Mouse (Mus musculus): Measurements from ENCODE around the gene Sc5d. TPM values are rescaled to one million over a fixed set of nuclear protein-coding genes. Genes with fewer than 3 reads are reported as not detected.

Sc5d gene
- 10 to 100 TPM; 55.1 to 56.8 TPM for total RNA-seq (2021)
- long read RNA-seq, full-length matches to known transcripts: 47 of 54 reads
- long read RNA-seq, partial matches to known transcripts: 3 of 54 reads
- long read RNA-seq, other reads (novel, unspliced or antisense): 4 of 54 reads

DNA sequence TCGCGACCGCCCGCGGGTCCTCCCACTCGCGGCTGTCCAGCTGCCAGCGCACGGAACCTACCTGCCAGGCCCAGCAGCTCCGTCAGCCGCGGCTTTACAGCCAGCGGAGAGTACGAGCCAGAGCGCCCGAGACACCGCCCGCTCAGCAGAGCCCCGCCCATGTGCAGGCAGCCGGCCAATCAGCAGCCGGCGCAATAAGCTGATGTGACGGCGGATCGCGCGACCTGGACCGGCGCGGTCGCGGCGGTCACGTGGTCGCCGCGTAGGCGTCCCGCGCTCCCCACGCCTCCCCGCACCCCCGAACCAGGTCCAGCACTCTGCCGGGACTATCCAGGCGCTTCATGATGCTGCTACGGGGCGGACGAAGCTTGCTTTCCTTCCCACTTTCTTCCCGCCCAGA lies at the start of gene Sc5d:
TSS of gene Sc5d (minus strand) at position 112 of the 400 bp plus-strand sequence.
- peak; percentile 91 to 96 for DNase-seq (ENCODE audit: low spot score in 2 of 2)

- DNase-seq (ENCODE audit: low spot score in 2 of 2): no peak
These were observed 47.3 kb upstream of the Sc5d start for GRCm38 (mm10) chr9:42311311-42311710.

DNA sequence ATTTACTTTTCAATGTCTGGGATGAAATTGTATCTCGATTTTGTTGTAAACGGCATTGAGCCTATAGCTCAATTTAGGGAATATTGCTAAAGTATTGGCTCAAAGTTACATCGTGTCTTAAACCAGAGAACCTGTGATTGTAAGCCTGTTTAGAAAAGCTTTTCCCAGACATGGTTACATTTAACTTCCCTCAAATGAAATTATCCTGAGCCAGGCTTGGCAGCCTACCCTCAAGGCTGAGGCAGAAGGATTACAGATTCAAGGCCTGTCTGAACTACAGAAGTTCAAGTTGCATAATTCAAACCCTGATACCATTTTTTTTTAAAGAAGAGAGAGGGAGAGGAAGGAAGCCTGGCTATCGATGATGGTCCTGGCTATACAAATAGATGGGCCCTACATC lies 39.8 kb upstream of the Sc5d start:
- no peak for DNase-seq (ENCODE audit: low spot score in 2 of 2)

DNA sequence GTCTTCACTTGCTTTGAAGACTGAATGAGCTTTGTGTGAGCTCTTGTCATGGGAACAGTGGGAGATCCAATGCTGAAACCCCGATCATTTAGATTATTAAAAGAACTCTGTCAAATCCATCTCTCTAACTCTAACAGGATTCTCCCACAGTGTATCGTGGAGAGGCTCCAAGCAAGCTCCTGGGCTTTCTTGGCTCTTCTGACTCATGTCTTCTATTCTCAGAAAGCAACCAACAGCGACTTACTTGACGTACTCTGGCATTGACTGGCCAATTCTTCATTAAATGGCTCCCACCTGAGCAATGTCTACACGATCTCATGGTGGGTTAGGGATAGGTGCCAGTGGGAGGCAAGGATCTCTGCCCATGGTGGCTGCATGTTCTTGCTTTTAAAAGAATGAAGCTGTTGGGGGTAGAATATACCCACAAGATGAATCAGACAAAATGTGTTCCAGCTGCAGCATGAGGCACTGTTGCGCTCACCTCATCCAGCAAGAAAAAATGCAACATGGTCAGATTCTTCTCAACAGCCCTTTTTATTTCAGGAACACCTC lies 37.1 kb upstream of the Sc5d start:
- no peak for DNase-seq (ENCODE audit: low spot score in 2 of 2)

DNA sequence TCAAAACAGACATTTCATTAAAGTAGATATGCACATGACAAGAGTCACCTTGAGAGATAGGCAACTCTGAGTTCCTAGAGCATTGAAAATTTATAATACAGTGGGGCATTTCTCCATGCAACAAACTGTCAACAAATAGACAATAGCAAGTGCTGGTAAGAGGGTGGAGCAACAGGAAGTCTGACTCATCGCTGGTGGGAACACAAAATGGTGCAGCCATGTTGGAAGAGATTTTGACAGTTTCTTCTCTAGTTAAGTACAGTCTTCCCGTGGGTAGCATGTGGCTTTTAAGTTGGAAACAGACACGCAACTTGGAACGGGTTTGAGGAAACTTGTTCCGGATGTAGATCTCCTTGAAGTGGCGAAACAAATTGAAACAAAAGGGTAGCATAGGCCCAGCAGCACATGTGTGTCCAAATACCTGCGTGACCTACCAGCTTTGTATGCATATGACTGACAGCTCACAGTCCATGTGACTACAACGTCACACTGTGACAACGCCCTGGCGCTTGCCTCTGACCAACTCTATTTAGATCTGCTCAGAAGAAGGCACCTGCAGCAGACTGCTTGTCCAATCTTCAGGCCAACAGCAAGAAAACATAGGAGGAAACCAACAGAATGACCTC lies 32.4 kb upstream of the Sc5d start:
- no peak for DNase-seq (ENCODE audit: low spot score in 2 of 2)

- no peak for DNase-seq (ENCODE audit: low spot score in 2 of 2)
These were observed 30.1 kb upstream of the Sc5d start for GRCm38 (mm10) chr9:42294131-42294530.

DNA sequence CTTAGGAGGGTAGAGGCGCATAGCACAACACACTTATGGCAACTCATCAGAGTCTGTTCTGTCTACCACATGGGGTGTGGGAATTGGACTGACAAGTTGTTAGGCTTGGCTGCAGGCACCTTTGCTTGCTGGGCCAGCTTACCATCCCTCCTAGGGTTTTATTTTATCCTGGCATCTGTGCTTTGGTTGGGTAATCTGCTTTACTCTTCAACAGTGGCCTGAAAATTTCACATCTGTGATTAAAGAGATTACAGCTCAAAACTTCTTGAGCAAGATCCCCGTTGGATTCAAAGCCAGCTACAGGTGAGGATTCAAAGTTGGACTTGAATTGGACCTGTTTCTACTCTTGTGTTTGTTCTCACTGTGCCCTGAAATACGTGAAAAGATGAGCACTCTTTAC lies 29.5 kb upstream of the Sc5d start:
- no peak for DNase-seq (ENCODE audit: low spot score in 2 of 2)

DNA sequence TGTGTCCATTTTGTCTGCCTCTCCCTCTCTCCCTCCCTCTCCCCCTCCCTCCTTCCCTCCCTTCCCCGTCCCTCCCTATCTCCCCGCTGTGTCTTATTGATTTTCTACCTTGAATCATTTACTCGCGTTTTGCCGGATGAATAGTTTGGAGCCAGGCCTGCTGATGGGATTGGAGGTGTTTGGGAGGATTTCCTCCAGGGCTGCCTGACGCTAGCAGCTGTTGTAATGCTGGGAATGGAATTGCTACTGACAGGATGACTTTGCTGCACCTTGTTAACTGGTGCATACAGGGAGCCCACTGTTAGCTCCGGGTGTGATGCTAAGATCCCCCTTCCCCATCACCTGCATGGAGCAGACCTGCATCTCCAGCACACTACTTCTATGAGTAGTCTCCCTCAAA lies 29.0 kb upstream of the Sc5d start:
- no peak for DNase-seq (ENCODE audit: low spot score in 2 of 2)

- DNase-seq (ENCODE audit: low spot score in 2 of 2): no peak
These were observed 15.6 kb upstream of the Sc5d start for GRCm38 (mm10) chr9:42279676-42280075.

GRCm38 (mm10) chr9:42278046-42278445 lies 14.0 kb upstream of the Sc5d start:
- DNase-seq (ENCODE audit: low spot score in 2 of 2): no peak

DNA sequence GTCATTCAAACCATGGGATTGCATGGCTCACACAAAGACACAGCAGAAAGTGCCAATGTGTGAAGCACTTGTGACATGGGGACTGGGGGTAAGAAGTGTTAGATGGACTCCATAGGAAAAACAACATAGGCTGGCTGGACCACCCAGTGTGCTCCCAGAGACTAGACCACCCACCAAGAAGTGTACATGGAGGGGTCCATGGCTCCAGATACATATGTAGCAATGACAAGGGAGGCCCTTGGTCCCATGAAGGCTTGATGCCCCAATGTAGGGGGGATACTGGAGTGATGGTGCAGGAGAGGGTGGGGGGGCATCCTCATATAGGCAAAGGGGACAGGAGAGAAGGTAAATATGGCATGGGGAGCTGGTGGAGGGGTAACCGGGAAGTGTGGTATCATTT lies 13.6 kb upstream of the Sc5d start:
- no peak for DNase-seq (ENCODE audit: low spot score in 2 of 2)

GRCm38 (mm10) chr9:42277162-42277561 lies 13.1 kb upstream of the Sc5d start:
- DNase-seq (ENCODE audit: low spot score in 2 of 2): no peak

GRCm38 (mm10) chr9:42275761-42276145 lies 11.7 kb upstream of the Sc5d start:
- no peak for DNase-seq (ENCODE audit: low spot score in 2 of 2)

- DNase-seq (ENCODE audit: low spot score in 2 of 2): peak in 1 of 2 experiments; percentile 67
These were observed 11.1 kb upstream of the Sc5d start for GRCm38 (mm10) chr9:42275027-42275760.

DNA sequence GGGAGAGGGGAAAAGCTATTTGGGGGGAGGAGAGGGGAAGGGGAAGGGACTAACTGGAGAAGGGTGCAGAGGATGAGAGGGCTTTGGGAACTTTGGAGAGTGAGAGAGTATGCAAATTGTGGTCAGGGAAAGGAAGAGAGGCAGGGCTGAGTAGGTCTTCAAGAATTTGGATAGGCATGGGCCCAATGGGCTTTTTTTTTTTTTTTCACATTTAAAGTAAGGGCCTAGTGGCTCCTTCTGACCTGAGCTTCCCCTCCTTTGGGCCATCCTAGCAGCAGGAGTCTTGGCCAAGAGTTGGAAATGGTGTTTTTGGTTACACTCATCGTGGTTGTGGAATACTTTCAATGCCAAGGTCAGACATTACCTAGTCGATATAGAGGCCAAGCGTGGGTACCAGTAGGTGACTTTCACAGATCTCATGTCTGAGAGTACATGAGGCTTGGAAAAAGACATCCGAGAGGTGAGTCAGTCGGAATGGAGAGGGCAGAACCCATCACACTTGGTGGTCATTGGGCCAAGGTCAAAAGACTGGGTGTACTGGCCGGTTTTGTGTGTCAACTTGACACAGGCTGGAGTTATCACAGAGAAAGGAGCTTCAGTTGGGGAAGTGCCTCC lies 9.7 kb upstream of the Sc5d start:
- no peak for DNase-seq (ENCODE audit: low spot score in 2 of 2)

GRCm38 (mm10) chr9:42273174-42273573 lies 9.1 kb upstream of the Sc5d start:
- no peak for DNase-seq (ENCODE audit: low spot score in 2 of 2)

GRCm38 (mm10) chr9:42272690-42273089 lies 8.6 kb upstream of the Sc5d start:
- no peak for DNase-seq (ENCODE audit: low spot score in 2 of 2)

DNA sequence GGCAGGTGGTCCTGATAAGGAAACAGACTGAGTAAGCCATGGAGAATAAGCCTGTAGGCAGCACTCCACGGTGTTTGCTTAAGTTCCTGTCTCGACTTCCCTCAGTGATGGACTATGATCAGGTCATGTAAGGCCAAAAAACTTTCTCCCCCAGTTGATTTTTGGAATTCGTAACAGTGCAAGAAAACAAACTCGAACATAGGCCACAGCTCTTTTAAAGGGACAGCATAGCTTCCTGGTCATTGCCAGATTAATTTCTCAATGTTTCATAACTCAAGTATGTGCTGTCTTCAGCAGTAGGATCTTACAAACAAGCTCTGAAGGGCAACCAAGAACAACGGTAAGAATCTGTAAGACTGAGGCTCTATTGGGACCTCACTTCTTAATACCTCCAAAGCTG lies 7.4 kb upstream of the Sc5d start:
- DNase-seq (ENCODE audit: low spot score in 2 of 2): no peak

- DNase-seq (ENCODE audit: low spot score in 2 of 2): no peak
These were observed 6.6 kb upstream of the Sc5d start for GRCm38 (mm10) chr9:42270617-42271016.

- no peak for DNase-seq (ENCODE audit: low spot score in 2 of 2)
These were observed 6.0 kb upstream of the Sc5d start for GRCm38 (mm10) chr9:42270081-42270480.

DNA sequence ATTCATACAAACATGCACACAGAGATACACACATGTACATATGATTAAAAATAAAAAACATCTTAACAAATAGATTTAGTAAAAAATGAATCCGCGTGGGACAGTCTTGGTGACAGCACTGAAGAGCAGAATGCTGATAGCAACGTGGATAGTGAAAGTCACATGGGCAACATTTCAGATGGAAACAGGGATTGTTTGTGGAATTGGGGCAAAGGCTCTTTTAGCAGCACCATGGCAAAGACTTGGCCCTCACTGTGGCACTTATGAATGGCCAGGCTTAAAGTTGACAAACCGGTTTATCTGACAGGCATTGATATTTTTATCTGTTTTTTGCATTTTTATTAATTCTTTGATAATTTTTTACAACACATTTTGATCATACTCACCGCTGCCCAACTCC lies 4.3 kb upstream of the Sc5d start:
- DNase-seq (ENCODE audit: low spot score in 2 of 2): no peak

- no peak for DNase-seq (ENCODE audit: low spot score in 2 of 2)
These were observed 1.3 kb upstream of the Sc5d start for GRCm38 (mm10) chr9:42265309-42265708.

Data from layer of hippocampus, adult 18-20 months (tissue).